Mouse (Mus musculus) 3134 (cell line): Measurements from ENCODE around the gene Gadd45gip1.
"Not testable (repeated sequence)": the region's sequence is repeated elsewhere in the genome, so short reads cannot be mapped to it uniquely, and the experiment has no call there.

Experiments used
- DNase-seq: peaks from one replicate; pipeline ENCODE4 v3.0.0-alpha.2; 2011; ENCODE audit warnings: low spot score; ENCODE audit not compliant: insufficient read length; ENCODE audit errors: extremely low read depth

The Gadd45gip1 gene

DNA sequence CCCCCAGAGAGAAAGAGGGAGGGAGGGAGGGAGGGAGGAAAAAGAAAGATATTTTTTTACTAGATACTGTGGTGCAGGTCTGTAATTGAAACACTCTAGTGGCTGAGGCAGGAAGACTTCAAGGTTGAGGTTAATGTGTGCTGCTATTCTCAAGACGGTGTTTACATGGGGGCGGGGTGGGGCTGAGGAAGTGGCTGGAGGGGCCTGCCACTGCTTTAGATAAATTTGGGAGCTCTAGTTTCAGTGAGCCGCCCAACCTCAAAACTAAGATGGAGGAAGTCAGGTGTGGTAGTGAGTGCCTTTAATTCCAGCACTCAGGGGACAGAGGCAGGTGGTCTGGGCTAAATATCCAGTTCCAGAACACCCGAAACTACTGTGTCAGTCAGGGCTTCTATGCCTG, 5.7 kb upstream of the Gadd45gip1 start:
- DNase-seq, result no peak

DNA sequence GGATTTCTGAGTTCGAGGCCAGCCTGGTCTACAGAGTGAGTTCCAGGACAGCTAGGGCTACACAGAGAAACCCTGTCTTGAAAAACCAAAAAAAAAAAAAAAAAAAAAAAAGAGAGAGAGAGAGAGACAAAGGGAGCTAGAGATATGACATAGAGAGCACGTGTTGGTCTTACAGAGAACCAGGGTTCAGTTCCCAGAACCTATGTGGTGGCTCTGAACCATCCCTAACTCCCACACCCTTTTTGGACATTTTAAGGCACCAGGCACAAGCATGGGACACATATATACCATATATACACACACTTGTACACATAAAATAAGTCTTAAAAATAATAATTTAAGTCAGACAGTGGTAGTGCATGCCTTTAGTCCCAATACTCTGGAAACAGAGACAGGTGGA, 4.8 kb upstream of the Gadd45gip1 start:
- DNase-seq, result not testable (repeated sequence)

DNA sequence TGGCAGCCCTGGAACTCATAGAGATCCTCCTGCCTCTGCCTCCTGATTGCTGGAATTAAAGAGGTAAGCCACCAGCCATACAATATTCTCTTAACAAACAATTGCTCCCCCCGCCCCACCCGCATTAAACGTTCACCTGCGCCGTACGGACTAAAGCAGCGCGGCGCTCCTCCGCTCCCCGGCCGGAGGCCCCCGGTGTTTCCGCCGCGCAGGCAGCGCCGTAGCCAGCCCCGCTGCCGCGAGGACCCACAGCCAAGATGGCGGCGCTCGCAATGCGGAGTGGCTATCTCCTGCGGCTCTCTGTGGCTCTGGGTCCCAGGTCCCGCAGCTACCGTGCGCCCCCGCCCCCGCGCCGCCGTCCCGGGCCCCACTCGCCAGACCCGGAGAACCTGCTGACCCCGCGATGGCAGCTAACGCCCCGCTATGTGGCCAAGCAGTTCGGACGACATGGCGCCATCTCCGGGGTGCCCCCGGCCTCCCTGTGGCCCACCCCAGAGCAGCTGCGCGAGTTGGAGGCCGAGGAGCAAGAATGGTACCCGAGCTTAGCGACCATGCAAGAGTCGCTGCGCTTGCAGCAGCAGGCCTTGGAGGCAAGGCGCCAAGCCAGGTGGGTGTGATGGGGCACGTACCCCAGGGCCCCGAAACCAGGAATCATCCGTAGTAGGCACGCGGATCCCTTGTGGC, 854 bp downstream of the Gadd45gip1 start:
- DNase-seq, result peak; percentile 83

DNA sequence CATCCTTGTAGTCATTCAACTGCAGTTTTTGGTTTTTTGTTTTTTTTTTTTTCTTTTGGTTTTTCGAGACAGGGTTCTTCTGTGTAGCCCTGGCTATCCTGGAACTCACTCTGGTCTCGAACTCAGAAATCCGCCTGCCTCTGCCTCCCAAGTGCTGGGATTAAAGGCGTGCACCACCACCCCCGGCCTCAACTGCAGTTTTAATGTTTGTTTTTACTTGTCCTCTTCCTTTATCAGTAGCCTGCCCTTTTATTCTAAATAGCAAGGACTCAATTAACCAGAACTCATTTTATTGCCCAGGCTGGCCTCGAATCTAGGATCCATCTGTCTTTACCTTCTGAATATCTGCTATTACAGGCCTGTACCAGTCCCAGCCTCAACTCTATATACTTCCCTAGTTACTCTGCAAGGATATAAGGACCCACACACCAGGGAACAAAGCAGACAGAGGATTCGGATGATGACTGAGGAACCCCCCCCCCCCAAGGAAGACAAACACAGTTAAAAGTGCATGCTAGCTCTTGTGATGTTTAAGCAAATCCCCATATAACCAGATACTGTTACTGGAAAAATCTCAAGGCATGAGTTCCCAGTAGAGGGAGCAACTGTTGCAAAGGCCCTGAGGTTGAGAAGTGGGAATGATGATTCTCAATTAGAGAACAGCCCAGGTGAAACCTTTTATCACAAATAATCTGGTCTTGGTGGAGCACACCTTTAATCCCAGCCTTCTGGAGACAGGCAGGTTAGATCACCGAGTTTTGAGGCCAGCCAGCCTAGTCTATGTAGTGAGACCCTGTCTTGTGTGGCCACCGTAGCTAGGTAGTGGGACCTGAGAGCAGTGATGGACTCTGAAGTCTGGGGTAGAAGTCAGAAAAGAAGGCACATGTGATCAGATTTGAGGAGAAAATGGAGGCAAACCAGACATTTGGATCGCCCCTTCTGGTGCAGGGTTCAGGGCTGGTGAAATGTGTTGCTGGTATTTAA, 1.7 kb downstream of the Gadd45gip1 start:
- no peak for DNase-seq

DNA sequence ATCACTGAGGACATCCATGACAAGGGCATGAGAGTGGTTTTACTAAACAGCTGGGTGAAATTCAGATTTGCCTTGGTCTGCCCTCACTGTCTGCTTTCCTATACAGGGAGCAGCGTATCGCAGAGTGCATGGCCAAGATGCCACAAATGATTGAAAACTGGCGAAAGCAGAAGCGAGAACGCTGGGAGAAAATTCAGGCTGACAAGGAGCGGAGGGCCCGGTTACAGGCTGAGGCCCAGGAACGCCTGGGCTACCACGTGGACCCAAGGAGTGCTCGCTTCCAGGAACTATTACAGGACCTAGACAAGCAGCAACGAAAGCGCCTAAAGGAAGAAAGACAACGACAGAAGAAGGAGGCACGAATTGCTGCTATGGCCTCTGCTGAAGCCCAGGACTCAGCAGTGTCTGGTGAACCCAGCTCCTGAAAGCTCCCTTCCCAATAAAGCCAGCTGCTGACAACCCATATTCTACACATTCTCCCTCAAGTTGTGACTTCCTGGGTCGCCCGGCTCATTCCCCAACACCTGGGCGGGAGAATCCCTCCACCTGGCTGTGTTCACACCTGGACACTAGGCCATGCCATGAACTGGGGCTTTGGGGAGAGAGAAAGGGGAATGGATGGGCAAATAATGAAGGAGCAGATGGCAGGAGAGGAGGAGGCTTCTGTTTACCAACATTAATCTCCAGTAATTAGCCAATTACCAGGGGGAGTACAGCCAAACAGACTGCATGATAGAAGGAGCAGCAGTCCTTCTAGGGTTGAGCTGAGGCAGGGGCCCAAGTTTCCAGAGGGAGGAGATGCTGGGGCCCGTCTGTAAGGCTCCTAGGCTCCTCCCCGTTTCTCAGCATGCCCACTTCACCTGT, 2.9 kb downstream of the Gadd45gip1 start:
- DNase-seq, result no peak

DNA sequence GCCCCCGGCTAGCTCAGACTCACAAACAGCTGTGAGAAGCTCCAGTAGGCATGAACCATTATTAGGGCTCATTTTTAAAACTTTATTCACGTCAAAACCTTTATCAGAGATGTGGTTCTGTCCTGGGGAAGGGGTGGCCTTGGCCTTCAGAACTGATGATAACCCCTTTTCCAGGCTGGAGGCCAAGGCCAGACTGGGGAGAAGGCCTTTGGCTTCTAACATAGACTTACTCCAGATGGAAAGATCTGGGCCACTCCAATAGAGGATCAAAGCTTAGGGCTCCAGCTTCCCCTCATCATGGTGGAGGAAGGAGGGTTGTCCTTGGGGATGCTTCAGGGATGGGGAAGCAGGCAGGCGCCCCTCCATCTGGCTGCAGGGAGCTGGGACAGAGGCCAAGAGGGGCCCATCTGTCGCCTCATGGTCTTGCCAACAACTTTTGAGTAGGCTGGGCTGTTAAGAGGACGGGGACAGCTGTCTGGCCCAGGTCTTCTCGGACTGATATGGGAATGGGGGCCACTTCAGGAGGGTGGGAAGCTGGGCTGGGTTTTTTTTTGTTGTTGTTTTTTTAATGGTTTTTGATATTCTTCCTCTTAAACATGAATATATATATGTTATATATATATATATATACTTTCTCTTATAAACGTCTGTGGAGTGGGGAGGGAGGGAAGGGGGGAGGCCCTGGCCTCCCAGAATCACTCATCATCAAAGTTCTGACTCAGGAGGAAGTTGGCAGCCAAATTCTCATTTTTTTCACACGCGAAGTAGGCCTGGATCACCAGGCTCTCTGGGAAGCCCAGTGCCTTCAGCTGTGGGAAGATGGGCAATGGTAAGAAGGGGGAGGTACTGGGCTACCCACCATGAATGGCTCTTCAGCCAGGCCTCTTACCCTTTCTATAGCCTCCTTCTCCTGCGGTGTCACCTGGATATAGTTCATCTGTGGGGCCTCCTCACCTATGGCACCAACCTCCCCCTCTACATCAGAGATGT, 3.8 kb downstream of the Gadd45gip1 start:
- no peak for DNase-seq

DNA sequence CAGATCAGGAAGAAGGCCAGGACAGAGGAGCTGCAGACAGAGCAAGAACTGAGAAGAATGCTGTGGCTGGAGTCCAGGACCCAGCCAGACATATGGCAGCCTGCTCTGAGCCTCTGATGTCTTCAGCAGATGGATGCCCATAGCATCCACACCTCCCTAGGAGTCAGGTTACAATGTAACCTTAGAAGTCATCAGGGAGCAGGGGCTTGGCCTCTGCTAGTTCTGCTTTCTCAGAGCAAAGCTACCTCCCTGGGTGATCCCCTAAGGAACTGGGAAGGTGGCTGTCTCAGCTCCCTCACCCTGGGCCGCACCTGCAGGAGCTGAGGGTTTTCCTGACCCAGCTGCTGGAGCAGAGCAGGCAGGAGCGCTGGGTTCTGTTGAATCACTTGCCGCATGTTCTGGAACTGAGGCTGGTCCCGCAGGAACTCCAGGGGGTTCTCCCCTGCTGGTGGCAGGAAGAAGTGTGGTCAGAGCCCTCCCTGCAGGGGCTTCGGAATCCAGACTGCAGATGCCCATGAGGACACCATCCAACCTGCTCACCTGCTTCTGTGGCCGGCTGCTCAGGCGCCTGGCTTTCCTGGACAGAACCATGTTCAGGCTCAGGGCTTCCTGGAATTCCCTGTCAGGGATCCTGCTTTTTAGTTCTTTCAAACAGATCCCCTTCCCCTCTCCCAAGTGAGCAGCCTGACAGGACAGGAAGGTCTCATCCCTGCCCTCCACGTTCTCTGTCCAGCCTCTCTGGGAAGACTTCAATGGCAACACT, 6.0 kb downstream of the Gadd45gip1 start:
- DNase-seq, result no peak

DNA sequence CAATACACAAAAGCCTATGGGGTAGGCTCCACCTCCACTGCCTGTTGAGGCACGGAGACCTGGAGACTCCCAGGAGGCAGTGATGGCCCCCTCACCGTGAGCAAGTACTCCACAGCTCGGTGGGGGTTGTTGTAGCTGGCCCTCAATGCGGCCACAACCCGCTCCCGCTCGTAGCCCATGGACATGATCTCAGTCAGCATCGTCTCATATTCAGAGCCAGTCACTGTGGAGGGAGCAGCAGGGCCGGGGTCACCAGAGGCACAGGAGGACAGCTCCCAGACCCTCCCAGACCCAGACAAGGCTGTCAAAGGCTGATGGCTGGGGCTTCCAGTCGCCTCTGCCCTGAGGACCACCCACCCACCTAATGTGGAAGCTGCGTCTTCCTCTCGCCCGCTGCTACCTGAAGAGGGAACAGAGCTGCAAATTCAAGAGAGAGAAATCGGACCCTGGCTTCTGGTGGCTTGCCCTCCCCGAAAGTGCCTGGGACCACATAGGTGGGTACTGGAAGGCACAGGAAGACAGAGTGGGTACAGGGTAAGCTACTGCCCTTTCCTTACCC, 6.7 kb downstream of the Gadd45gip1 start:
- DNase-seq, result no peak

DNA sequence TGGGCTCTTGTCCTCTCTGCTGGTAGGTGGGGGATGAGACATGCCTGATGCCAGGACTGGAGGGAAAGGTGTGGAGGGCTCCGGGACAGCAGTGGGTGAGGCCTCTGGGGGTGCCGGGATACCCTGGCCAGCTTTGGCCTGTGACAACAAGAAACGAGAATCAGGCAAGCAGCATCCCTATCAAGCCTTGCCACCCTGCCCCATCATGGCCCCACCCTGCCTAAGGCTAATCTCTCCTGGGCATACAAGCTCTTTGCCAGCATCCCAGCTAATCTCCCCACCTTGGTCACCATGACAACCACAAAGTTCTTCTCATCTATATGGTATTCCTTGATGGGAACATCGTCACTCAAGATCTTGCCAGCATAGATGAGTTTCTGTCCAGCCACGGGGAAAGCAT, 7.2 kb downstream of the Gadd45gip1 start:
- DNase-seq, result no peak

DNA sequence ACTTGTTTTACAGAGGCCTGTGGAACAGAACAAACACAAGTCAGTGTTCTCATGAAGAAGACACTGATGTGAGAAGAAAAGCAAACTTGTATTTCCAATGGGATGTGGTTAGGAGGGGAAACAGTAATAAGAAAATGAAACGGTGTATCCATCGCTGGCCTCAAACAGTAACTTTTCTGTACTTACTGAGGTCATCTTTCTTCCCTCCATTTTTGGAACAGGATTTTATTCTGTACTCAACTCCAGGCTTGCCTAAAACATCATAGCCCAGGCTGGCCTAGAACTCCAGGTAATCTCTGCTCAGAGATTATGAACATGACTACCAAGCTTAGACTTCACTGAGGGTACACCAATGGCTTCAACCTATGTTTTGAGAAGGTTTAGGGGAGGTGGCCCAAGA, 8.1 kb downstream of the Gadd45gip1 start:
- no peak for DNase-seq

DNA sequence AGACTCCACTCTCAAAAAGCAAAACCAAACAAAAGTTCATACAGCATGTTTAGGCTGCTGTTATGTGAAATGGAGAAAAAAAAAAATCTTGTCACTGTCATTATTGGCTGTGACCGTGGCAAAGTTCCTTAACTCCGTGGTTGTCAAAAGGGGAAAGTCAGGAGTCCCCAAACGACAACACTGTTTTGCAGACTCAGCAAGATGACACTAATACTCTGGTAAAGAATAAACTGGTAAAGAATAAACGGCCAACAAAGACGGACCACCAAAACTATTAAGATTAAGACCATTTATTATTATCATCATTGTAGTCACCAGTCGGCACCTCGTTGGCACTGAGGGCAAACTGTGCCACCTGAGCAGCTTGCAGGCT, 8.5 kb downstream of the Gadd45gip1 start:
- DNase-seq, result no peak

DNA sequence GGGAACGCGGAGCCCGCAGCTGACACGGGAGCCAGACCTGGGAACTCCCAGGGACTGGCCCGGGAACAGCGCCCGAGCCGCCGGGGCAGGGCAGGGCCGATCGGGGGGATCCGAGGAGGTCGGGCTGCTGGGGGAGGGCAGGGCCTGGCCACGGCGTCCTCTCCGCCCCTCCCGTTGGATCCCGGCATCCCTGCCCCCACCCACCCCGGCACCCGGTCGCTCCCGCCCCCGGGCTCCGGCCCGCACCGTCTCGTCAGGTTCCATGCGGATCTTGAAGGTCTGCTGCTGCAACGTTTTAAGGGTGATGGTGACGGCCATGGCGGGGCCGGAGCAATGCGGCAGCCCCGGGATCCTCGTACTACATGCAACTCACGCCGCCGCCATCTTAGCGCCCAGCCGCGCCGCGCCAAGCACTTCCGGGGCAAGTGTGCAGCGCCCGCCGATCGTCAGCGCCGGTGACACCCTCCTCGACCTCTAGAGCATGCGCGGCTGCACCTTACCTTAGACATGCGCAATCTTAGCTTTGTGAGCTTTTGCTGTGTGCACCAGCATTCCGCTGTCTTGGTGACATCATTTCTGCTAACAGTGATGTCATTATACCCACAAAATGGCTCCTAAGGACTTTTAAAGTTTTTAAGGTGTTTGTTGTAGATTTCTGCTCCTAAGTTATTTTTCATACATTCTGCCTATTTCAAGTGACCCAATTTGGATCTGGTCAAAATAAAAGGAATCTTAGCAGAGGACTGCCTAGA, 9.1 kb downstream of the Gadd45gip1 start, which contains the start of gene Rad23a:
Rad23a (minus strand) TSS at position 418 of the 752 bp plus-strand sequence.
- peak; percentile 95 for DNase-seq

DNA sequence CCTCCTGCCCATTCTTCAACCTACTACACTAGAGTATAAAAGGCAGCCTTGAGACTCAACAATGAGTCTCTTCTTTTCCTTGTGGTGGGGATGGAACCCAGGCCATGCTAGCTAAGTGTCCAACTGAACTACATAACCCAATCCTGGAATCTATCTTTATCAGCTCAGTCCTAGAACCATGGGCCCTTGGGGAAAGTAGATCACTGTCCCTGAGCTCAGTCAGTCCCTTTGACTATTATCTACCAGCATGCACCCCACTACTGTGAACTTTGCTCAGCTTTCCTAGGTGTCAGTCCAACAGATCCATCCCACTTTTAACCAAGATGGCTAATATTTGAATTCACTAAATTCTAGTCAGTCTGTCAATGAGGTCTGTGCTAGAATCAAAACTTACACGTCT, 10.2 kb downstream of the Gadd45gip1 start:
- no peak for DNase-seq

DNA sequence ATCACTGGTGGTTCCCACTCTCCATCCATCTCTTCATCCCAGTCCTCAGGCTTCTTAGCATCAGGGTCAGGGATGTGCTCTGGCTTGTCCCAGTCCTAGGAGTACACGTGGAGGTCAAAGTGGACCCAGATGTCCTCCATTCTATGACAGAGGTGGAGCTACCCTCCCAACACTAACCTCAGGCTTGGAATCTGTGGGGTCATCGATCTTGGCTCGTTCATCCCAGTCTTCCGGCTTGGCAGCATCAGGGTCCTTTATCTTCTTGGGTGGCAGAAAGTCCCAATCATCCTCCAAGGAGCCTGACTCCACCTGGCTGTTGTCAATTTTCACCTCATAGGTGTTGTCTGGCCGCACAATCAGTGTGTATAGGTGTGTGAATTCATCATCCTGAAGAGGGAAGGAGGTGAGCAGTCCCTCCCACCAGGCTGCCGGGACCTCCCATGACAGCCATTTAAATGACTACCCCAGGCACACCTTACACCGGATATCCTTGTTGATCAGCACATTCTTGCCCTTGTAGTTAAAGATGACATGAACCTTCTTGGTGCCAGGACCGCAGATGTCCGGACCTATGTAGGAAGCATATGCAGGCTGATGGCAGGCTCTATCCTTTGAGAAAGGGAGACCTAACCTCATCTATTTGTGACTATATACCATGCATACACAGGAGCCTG, 13.2 kb downstream of the Gadd45gip1 start:
- DNase-seq, result no peak

DNA sequence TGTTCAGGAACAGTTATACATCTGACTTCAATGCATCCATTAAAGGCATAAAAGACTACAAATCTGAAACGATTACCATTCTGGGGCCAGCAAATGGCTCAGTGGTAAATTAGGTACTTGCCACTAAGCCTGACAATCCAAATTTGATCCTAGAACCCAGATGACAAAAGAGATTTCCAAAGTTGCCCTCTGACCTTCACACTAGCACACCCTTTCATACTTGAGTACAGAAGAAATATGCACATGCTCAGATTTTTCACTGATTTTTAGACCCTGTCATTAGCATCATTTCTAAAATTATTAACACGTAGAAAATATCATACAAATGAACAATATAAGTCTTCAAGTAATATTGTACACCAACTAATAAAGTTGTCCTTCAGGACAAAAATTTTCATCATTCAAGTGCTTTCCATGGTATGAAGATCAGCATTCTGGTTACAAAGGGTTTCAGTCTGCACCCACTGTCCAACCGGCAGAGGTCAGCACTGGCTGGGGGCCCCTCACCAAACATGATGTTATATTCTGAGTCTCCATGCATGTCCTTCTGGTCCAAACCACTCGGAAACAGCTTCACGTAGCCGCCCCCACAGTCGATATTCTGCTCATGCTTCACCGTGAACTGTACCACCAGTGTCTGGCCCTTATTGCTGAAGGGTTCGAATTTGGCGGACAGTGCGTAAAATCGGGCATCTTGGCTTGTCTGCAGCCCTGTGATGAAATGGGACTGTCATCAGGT, 14.2 kb downstream of the Gadd45gip1 start:
- peak; percentile 21 for DNase-seq

DNA sequence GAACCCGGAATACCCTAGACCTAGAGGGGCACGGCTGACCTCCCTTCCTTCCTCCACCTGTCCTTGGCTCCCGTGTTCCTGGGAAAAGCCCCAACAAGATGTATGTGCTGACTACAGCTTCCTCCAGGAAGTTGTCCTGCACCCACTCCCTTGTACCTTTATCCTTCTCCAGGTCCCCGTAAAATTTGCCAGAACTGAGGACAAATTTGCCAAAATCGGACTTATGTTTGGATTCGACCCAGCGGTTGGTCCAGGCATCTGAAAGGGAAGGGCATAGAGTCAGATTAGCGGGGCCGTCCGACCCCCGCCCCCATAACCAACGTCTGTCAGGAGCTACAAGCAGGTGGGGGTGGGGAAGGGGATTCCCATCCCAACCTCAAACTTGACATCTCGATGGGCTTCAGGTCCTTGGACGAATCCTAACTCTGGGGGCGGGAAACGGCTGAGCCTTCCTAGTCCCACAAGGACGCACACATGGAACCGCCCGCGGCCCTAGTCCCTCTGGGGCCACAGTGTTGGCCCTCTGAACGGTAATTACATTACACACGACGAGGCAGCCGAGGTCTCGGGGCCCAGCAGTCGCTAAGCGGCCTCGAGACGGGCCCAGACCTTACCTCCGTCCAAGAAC, 14.9 kb downstream of the Gadd45gip1 start:
- DNase-seq, result no peak
